Mouse (Mus musculus) frontal cortex, postnatal 25 days (tissue): Measurements from ENCODE around the gene Tnr.
A peak's percentile ranks its signal among the peaks of the same experiment; 100 is the strongest.

Experiments
- DNase-seq, 2 experiments: peaks; one replicate each; pipeline ENCODE4 v3.0.0; 2022; ENCODE audit warnings: low spot score in 2 of 2

Tnr gene

GRCm38 (mm10) chr1:159523578-159523977 is at the start of gene Tnr:
Gene Tnr, plus strand, starts transcription at chr1:159523769.
- DNase-seq: peak; percentile 43 to 70

GRCm38 (mm10) chr1:159489853-159490435 is 33.6 kb upstream of the Tnr start:
- no peak for DNase-seq

GRCm38 (mm10) chr1:159492536-159492935 is 31.0 kb upstream of the Tnr start:
- DNase-seq: no peak

- no peak for DNase-seq
These were observed 29.7 kb upstream of the Tnr start for GRCm38 (mm10) chr1:159493720-159494499.

GRCm38 (mm10) chr1:159498236-159498635 is 25.3 kb upstream of the Tnr start:
- no peak for DNase-seq

- peak in 1 of 2 experiments; percentile 22 for DNase-seq
These were observed 23.6 kb upstream of the Tnr start for GRCm38 (mm10) chr1:159499806-159500460.

GRCm38 (mm10) chr1:159501911-159502310 is 21.7 kb upstream of the Tnr start:
- DNase-seq: no peak

- no peak for DNase-seq
These were observed 12.9 kb upstream of the Tnr start for GRCm38 (mm10) chr1:159510667-159511066.

- no peak for DNase-seq
These were observed 5.9 kb upstream of the Tnr start for GRCm38 (mm10) chr1:159517647-159518046.

- DNase-seq: no peak
These were observed 4.4 kb upstream of the Tnr start for GRCm38 (mm10) chr1:159519206-159519605.

GRCm38 (mm10) chr1:159523069-159523468 is 500 bp upstream of the Tnr start:
- no peak for DNase-seq

- DNase-seq: peak; percentile 47 to 54
These were observed 531 bp downstream of the Tnr start for GRCm38 (mm10) chr1:159524051-159524549.

GRCm38 (mm10) chr1:159532841-159533569 is 9.4 kb downstream of the Tnr start:
- no peak for DNase-seq

GRCm38 (mm10) chr1:159535582-159535981 is 12.0 kb downstream of the Tnr start:
- DNase-seq: no peak

GRCm38 (mm10) chr1:159537541-159537940 is 14.0 kb downstream of the Tnr start:
- DNase-seq: no peak

- no peak for DNase-seq
These were observed 14.5 kb downstream of the Tnr start for GRCm38 (mm10) chr1:159538076-159538475.

GRCm38 (mm10) chr1:159545470-159546145 is 22.0 kb downstream of the Tnr start:
- no peak for DNase-seq

GRCm38 (mm10) chr1:159551036-159551435 is 27.5 kb downstream of the Tnr start:
- DNase-seq: no peak

GRCm38 (mm10) chr1:159551591-159552442 is 28.2 kb downstream of the Tnr start:
- no peak for DNase-seq

GRCm38 (mm10) chr1:159561616-159562015 is 38.0 kb downstream of the Tnr start:
- DNase-seq: no peak
